Mouse (Mus musculus) urinary bladder, postnatal 36 days (tissue): ENCODE results near the gene Spats2.
"Not testable (repeated sequence)": the region's sequence is repeated elsewhere in the genome, so short reads cannot be mapped to it uniquely, and the experiment has no call there.

Experiments
- DNase-seq, 2 experiments: peaks; one replicate each; pipeline ENCODE4 v3.0.0; 2022; ENCODE audit warnings: low spot score in 2 of 2, mixed read lengths in 1 of 2

Gene Spats2

DNA sequence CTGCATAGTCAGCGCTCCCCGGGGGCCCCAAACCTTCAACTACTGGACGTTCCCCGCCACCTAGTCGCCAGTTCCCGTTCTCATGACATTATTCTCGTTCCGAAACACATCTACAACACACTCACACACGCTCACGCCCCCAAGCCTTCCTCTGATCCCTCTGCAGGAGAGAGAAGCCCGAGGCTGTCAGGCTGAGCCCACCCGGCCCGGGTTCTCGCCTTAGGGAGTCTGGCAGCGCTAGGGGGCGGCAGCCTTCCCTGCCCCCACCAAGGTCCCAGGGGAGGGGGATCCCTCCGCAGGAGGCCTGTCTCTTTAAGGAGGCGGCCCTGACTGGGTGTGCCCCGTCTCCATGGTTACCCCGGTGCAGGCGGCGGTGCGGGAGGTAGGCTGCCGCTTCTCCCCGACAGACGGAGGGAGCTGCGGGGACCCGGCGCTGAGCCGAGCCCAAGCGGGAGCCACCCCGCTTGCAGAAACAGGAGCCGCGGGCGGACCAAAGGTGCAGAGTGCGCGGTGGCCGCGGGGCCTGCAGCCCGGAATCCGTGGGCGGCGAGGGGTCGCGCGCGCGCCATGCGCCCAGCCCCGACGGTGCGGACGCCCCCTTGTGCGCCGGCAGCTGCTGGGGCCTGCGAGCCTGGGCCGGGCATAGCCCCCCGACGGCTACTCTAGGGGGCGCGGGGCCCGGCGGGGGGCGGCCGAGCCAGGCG is 98.6 kb downstream of the Spats2 start, which contains the start of gene Kcnh3:
Gene Kcnh3 (plus strand): TSS at position 654 of the 704 bp plus-strand sequence.
- peak; percentile 26 to 46 for DNase-seq

DNA sequence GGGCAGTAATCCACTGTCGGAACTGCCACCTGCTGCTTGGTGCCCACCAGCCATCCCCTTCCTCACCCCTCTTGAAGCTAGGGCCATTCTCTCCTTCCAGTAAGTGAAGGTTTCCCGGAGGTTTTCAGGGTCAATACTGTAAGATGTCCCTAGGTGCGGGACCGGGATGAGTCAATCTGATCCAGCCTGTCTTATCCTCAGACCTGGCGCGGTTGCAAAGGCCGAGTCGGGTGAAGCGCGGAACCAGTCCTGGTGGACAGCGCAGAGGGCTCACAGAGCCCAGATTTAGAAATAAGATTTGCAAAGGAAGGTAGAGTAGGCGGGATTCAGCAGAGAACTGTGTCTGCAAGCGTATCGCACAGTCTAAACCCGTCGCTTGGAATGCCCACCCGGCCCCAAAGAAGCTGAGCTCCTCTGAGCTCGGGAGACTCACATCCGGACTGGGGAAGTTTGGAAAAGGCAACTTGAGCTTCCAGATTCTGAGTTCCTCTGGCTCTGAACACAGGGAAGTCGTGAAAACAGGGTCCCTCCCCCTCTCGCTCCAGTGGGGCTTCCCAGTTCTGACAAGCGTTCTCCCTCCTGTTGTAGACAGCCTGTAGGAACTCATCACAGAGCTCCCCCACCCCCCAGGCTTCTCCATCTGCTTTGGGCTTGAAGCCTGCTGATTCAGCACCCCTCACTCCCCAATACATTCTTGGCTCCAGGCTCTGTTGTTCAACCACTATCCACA is 99.5 kb downstream of the Spats2 start:
- no peak for DNase-seq

DNA sequence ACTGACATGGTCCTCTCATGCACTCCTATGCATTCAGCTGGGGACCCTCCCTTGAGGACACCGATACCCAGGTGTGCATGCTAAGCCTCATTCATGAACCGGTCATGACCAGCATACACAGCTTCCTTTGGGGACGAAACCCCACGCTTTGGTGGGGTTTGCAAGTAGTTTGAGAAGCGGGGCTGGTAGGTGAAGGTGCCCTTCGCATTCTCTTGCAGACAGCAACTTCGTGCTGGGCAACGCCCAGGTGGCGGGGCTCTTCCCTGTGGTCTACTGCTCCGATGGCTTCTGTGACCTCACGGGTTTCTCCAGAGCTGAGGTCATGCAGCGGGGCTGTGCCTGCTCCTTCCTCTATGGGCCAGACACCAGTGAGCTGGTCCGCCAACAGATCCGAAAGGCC is 100.4 kb downstream of the Spats2 start:
- DNase-seq = no peak

DNA sequence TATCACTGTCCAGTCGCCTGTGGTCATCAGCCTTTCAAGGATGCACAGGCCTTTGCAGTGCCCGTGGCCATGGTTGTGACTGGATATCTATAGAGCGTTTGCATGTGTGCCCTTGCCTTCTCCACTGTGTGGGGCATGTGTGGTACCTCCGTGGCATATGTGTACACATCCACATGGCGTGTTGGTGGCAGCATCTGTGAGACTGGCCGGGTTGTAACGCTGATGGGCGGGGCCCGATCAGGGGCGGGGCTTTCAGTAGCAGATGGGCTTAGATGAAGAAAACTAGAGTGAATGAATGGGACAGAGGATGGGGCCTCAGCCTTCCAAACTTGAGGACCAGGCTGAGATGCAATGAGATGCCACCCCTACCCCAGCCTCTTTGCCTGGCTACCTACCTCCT is 106.3 kb downstream of the Spats2 start:
- no peak for DNase-seq

DNA sequence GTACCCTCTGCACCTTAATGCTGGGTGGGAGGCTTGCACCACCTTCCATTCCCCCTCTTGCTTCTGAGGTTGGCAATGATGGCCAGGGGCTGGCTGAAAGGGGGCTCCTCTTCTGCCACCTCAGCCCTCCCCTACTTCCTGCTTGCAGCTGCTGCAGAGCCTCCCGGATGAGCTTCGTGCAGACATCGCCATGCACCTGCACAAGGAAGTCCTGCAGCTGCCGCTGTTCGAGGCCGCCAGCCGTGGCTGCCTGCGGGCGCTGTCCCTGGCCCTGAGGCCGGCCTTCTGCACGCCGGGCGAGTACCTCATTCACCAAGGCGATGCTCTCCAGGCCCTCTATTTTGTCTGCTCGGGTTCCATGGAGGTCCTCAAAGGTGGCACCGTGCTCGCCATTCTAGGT is 108.0 kb downstream of the Spats2 start:
- no peak for DNase-seq

DNA sequence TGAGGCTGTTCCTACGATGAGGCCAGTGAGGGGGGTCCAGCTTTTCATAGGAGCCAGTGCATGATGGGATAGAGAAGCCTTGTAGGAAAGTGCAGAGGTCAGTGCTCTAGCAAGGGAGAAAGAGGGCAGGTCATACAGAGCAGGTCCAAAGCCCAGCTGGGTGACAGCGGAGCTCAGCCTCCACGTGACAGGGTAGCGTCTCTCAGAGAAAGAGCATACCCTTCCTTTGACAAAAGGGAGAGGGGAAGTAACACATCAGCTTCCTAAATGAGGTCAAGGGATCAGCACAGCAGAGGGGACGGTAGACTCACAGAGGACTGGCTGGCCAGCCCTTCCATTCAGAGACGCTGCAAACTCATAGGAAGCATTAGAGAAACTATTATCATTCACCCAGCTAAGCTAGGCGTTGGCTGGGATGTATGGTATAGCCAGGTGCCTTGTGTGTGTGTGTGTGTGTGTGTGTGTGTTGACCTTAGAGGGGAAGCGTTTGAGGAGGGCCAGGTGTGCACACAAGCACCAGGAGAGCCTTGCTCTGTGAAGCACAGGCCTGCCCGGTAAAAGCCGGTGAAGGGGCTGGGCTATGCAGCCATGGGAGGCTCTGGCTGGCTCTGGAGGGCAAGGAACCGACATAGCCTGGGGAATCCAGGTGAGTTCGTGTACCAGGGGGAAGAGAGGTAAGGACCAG is 108.8 kb downstream of the Spats2 start:
- no peak for DNase-seq

DNA sequence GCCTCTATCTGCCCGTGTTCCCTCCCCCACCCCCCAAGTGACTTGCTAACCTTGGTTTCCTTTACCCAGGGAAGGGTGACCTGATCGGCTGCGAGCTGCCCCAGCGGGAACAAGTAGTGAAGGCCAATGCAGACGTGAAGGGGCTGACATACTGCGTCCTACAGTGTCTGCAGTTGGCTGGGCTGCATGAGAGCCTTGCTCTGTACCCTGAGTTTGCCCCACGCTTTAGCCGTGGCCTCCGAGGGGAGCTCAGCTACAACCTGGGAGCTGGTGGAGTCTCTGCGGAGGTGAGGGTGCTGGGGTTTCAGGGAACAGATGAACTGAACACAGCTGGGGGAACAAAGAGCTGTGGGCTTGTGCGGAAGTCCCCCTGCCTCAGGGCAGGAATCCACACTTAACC is 112.3 kb downstream of the Spats2 start:
- no peak for DNase-seq

DNA sequence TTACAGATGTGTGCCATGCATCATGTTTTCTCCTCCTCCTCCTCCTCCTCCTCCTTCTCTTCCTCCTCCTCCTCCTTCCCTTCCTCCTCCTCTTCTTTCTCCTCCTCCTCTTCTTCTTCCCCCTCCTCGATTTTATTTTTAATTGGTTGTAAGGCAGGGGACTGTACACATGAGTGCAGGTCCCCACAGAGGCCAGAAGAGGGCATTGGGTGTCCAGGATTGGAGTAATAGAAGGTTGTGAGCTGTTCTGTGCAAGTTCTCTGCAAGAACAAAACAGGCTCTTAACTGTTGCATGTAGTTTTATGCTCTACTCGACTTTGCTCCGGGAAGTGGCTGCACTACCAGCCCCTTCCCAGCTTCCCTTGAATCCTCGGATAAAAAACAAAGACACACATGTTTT is 114.4 kb downstream of the Spats2 start:
- DNase-seq = no peak

DNA sequence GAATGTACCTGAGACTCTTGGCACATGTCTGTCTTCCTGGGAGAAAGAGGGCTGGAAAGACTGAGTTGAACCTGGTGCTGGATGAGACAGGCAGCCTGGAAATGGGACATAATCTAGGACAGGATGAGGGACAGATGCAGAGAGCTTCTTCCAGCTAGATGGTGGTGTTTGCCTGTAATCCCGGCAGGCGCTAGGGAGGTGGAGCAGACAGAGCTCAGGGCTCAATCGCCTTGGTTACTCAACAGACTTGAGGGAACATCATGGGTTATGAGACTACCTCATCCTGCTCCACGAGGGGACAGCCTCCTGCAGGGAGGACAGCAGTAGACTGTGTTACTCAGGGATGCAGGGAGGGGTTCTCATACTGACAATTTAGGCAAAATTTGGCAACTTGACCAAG is 115.5 kb downstream of the Spats2 start:
- DNase-seq = no peak

DNA sequence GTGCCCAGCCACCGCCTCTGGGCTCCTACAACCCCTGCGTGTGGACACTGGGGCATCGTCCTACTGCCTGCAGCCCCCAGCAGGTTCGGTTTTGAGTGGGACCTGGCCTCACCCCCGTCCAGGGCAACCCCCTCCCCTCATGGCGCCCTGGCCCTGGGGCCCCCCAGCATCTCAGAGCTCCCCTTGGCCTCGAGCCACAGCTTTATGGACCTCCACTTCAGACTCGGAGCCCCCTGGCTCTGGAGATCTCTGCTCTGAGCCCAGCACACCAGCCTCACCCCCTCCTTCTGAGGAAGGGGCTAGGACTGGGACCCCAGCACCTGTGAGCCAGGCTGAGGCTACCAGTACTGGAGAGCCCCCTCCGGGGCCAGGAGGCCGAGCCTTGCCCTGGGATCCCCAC is 116.3 kb downstream of the Spats2 start:
- no peak for DNase-seq

DNA sequence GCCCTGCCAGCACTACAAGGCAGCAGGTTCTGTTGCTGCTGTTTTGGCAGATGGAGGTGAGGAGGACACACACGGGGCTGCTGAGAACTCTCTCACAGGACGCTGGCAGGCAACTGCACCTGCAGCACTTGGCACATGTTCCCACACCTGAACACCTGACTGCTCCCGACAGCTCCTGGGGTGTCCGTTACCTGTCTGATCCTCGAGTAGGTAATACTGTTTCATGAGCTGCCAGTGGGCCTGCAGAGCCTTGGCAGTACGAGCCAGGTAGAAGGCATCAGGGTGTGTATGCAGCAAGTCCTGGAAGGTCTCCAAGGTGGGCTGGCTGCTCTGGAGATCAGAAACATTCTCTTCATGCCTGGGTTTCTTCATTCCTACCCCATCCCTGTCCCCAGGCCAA is 121.0 kb downstream of the Spats2 start:
- DNase-seq = not testable (repeated sequence)

DNA sequence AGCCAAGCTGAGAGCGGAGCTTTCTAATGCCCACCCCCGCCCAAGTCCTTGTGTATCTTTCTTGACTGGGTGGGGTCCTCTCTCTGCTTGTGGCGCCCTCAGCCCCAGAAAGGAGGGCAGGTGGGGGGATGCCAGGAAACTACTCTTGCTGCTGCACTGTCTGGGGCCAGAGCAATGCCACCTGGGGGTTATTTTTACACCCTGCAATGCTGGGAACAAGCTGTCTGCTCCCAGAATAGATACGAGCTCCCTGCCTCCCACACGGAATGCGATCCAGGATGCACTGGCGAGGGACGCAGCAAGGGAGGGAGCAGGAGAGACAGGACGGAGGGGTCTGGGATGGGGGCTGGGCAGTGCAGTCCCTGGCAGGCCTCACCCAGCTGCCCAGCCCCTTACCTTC is 123.3 kb downstream of the Spats2 start:
- no peak for DNase-seq

DNA sequence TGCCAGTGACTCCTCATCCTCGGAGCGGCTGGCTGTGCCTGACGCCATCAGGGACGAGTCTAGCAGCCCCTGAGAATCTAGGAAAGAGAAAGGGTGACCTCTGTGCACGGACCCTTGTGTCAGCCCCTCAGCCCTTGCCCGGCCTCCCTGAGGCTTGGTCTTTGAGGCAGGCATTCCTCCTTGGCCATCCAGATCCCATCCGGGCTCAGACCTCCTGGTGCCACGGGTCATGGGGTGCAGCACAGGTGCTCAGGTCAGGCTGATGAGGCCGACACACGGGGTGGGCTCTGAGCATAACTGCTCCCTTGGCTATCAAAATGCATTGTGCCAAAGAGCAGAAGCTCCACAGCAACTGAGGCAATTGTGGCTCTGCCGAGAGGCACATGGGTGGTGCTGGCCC is 124.2 kb downstream of the Spats2 start:
- no peak for DNase-seq

DNA sequence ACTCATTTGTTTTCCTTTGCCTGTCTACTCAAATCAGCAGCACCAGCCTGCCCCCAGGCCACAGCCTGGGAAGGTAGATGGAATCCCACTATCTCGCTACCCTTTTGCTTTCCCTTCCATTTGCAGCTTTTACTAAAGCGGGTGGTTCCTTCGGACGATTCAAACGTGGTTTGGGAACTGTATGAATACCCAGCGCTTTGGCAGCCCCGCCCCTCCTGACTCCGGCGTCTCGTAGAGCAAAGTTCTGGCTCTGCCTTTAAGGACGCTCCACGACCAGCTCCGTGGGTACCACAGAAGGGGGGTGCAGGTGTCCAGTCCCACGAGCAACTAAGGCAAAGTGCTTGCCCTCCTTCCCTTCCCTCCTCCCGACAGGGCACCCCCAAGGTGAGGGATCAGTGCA is 125.4 kb downstream of the Spats2 start:
- not testable (repeated sequence) for DNase-seq

DNA sequence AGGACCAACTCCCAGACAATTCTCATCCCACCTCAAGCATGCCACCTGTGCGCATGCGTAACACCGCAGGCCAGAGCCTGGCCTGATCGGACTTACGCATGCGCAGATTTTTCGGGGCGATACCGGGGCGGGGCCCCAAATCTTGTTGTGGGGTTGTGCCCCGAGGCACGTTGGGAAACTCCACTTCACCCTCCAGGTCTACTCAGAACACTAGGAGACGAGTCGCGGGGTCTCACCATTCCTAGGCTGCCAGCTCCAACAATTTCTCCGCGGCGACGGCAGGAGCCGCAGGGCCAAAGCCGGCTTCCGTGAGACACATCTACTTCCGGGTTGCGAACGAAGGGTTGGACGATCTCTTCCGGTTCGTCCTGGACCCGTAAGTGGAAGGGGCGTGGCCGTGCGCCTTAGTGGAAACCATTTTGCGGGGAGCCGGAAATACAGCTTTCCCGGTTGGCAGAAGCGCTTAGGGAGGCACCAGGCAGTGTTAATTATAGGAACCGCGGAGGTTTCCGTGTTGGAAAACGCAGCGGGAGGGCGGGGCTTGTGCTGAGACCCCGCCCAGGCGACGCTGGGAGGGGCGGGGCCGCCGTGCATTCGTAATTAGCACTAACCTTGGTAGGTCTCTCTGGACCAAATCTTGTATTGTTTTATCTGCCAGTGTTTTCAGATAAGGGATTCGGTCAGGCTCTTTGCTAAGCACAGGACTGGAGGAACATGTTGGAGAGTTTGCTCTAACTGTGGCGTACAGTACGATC is 126.1 kb downstream of the Spats2 start, which contains the start of gene Mcrs1:
Gene Mcrs1 (minus strand): TSS at position 336 of the 755 bp plus-strand sequence.
- DNase-seq = peak; percentile 94 to 98

DNA sequence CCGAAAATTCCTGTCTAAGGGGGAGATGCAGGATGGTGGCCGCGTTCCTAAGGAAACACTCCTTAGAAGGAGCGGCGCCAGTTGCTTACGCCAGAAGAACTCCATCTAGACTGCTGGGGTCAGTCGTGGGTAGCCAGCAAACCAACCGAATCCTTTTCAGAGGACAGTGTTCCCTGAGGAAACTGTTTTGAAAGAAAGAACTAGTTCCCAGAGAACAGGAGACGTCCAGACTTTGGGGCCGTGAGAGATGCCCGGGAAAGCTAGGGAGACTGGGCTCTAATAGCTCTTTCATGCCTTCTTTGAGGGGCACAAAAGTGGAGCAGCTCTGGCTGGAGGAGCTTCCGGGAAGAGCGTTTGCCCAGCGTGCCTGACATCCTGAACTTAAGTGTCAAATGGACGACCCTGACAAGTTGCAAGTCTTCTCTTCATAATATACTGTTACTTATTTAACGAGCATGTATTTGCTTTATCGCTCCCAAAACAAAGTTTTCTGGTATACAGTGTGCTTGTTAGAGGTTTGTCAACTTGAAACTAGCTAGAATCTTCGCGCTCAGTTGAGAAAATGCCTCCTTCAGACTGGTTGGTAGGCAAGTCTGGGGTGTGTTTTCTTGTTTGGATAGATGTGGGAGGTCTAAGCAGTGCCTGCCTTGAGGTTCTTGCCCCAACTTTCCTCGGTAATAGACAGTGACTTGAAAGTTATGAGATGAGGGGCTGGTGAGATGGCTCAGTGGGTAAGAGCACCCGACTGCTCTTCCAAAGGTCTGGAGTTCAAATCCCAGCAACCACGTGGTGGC is 126.9 kb downstream of the Spats2 start:
- no peak for DNase-seq

DNA sequence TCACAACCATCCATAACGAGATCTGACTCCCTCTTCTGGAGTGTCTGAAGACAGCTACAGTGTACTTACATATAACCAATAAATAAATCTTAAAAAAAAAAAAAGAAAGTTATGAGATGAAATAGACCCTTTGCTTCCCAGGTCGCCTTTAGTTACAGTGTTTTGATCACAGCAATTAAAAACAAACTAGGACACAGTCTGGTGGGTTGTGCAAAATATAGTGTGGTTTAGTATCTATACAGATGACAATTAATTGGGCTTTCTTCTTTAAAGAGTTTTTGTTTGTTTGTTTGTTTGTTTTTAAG is 127.4 kb downstream of the Spats2 start:
- not testable (repeated sequence) for DNase-seq

DNA sequence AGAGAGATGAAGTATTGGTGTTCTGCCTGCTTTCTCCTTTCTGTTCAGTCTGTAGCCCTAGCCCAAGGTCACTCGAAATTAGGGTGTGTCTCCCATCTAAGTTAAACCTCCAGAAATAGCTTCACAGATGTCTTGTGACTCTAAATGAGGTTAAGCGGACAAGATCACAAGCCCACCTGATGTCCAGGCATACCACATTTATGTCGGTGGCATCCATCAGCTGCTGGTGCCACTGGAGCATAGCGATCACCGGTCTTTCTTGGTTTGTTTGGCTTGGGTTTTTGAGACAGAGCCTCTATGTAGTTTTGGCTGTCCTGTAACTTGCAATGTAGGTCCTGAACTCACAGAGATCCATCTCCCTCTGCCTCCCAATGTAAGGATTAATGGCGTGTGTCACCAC is 128.1 kb downstream of the Spats2 start:
- DNase-seq = no peak

DNA sequence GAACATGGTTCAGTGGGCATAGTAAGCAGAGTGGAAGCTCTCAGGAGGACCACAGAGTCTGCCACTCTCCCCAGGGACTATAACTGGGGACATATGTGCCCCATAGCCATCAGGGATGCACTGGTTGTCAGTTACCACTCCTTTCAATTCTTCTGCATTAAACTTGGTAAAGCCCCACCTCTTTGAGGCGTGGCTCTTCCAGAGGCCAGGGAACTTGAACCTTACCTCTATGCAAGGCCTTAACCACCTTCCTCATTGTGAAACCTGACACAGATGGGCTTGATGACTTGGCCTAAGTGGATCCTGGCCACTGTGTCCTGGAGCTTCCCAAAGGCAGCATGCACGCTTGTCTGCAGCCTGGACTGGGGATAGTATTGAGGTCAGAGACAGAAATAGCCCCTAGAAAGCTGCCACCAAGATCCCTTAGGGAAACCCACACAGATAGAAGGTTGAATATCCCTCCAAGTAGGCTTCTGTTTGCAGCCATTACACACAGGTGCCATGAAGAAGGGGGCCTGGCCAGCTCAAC is 128.8 kb downstream of the Spats2 start:
- DNase-seq = no peak

DNA sequence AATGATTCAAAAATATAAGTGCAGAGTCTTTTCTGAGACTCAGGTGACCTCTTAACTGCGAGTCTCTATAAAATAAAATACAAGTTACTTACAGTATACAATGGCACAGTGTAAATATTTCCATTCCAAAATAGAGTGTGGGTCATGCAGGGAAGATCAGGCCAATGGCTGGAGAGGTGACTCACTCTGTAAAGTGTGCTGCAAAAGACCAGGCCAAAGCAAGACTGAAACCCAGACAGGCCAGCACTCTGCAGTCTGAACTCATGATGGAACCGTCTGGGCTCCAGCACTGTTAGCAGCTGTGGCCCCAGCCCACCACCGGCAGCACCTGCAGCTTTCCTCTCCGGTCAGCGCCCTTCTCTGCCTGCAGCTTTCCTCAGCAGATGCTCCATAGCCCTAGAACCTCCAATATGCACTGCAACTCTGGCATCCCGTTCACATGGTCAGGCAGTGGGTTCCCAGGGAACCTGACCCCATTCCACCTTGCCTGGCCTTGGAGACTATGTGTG is 129.6 kb downstream of the Spats2 start:
- no peak for DNase-seq

DNA sequence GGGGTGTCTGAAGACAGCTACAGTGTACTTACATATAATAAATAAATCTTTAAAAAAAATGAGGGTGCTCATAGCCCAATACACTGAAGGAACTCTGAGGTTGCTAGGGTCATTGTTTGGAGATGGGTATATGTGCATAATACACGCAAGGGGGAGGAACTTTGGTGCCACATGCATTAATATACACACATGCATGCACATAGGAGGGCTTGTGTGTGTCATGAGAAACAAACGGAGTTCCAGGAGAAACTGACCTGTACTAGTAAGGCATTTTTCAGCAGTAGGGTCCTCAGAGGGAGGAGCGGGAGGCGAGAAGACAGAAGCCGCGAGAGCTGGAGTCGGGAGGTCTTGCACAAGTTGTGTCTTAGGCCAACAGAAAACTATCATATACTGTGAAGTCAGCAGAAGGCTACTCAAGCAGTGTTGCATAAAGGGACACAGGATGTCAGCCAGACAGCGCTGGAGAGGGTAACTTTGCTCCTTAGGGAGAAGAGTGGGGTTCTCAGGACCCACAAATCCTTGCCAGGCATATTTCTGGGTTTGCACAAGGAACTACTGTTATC is 133.5 kb downstream of the Spats2 start:
- DNase-seq = no peak
